Mouse (Mus musculus): ENCODE measurements around the gene Gstm5. TPM values are rescaled to one million over a fixed set of nuclear protein-coding genes. Genes with fewer than 3 reads are reported as not detected.

Gstm5 gene
- total RNA-seq (2021) = 100 to 1,000 TPM; 230 TPM
- long read RNA-seq, experiment 1, transcript Gstm5-201 (8 exons, 945 nt) = major isoform, 55 of 65 reads
- long read RNA-seq, experiment 1, partial matches to known transcripts = 2 of 65 reads
- long read RNA-seq, experiment 1, other reads (novel, unspliced or antisense) = 8 of 65 reads
- long read RNA-seq, experiment 2, transcript Gstm5-201 (8 exons, 945 nt) = major isoform, 50 of 52 reads
- long read RNA-seq, experiment 2, partial matches to known transcripts = 1 of 52 reads
- long read RNA-seq, experiment 2, other reads (novel, unspliced or antisense) = 1 of 52 reads

- H3K27ac ChIP-seq = peak within 1 kb of the TSS; percentile 76
- intact Hi-C loops (cut with DNase I) = no loop called here
These were observed at the start of gene Gstm5 for GRCm38 (mm10) chr3:107895720-107896569. TSS of gene Gstm5 (plus strand) at chr3:107895821.

GRCm38 (mm10) chr3:107846175-107846574, 49.4 kb upstream of the Gstm5 start:
- intact Hi-C loops (cut with DNase I) = no loop called here
- H3K4me3 ChIP-seq = no peak overlapping the region
- no peak for TF ChIP-seq CTCF (IDR thresholded peaks at IDR 0.05)
- H3K27ac ChIP-seq = no peak overlapping the region
- DNase-seq (ENCODE audit: extremely low spot score in 1 of 2, low spot score in 2 of 2) = no peak

More at GRCm38 (mm10) chr3:107895720-107896569, at the start of gene Gstm5:
- peak; percentile 89 to 90 for DNase-seq (ENCODE audit: extremely low spot score in 1 of 2, low spot score in 2 of 2)
- peak within 1 kb of the TSS; percentile 77 for H3K4me3 ChIP-seq
- TF ChIP-seq CTCF (IDR thresholded peaks at IDR 0.05) = no peak

GRCm38 (mm10) chr3:107846835-107847234, 48.8 kb upstream of the Gstm5 start:
- H3K27ac ChIP-seq = no peak overlapping the region
- intact Hi-C loops (cut with DNase I) = no loop called here
- no peak overlapping the region for H3K4me3 ChIP-seq
- no peak for DNase-seq (ENCODE audit: extremely low spot score in 1 of 2, low spot score in 2 of 2)
- TF ChIP-seq CTCF (IDR thresholded peaks at IDR 0.05) = no peak

- Histone ChIP-seq H3K27ac (peak overlapping the region; percentile 50), H3K4me3 (no peak overlapping the region)
- intact Hi-C loops (cut with DNase I) = no loop called here
- DNase-seq (ENCODE audit: extremely low spot score in 1 of 2, low spot score in 2 of 2) = no peak
- TF ChIP-seq CTCF (IDR thresholded peaks at IDR 0.05) = no peak; the same call in 1 of the 2 replicates
These were observed 47.5 kb upstream of the Gstm5 start for GRCm38 (mm10) chr3:107848126-107848525.

- no peak overlapping the region for H3K4me3 ChIP-seq
- TF ChIP-seq CTCF (IDR thresholded peaks at IDR 0.05) = no peak
- no peak overlapping the region for H3K27ac ChIP-seq
- DNase-seq (ENCODE audit: extremely low spot score in 1 of 2, low spot score in 2 of 2) = no peak
- intact Hi-C loops (cut with DNase I) = no loop called here
These were observed 46.5 kb upstream of the Gstm5 start for GRCm38 (mm10) chr3:107849000-107849692.

DNA sequence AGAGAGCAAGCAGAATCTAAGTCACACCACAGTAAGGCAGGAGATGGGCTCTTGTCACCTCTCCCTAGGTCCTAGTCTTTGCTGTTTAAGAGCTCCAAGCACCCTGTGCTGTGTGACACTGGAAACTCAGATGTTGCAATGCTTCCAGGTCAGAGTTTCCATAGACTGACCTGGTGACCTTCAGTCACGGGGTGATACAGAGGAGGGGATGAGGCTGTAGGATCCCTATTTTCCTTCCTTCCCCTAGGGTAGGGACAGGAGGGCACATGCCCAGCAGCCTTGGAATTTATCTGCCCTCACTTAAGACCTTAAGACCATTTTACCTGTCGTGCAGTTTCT, 46.0 kb upstream of the Gstm5 start:
- intact Hi-C loops (cut with DNase I) = no loop called here
- no peak overlapping the region for H3K4me3 ChIP-seq
- no peak for DNase-seq (ENCODE audit: extremely low spot score in 1 of 2, low spot score in 2 of 2)
- no peak overlapping the region for H3K27ac ChIP-seq
- no peak for TF ChIP-seq CTCF (IDR thresholded peaks at IDR 0.05)

GRCm38 (mm10) chr3:107850418-107851031, 45.1 kb upstream of the Gstm5 start:
- no peak overlapping the region for H3K4me3 ChIP-seq
- intact Hi-C loops (cut with DNase I) = no loop called here
- no peak for DNase-seq (ENCODE audit: extremely low spot score in 1 of 2, low spot score in 2 of 2)
- no peak overlapping the region for H3K27ac ChIP-seq
- no peak for TF ChIP-seq CTCF (IDR thresholded peaks at IDR 0.05)

DNA sequence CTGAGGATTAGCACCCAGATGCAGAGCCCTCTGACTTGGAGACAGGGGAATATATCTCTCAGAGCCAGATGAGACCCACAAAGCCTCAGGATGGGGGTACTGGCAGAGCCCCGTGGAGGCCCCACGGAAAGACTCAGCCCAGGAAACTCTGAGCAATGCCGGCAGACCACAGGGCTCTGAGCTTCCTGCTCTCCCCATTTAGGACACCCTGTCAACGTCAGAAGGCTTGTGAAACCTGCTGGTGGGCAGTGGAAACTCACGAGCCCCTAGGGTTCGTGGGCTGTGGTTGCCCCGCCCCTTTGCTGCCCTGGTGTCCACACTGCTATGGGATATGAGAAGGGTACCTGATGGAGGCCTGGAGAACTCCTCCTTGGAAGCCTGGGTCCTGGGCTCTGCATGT, 42.8 kb upstream of the Gstm5 start:
- Histone ChIP-seq H3K4me3 (no peak overlapping the region), H3K27ac (0 out of 2 replicates have a peak overlapping the region, but pooled peaks have one; percentile 13)
- DNase-seq (ENCODE audit: extremely low spot score in 1 of 2, low spot score in 2 of 2) = no peak
- intact Hi-C loops (cut with DNase I) = no loop called here
- no peak for TF ChIP-seq CTCF (IDR thresholded peaks at IDR 0.05)

DNA sequence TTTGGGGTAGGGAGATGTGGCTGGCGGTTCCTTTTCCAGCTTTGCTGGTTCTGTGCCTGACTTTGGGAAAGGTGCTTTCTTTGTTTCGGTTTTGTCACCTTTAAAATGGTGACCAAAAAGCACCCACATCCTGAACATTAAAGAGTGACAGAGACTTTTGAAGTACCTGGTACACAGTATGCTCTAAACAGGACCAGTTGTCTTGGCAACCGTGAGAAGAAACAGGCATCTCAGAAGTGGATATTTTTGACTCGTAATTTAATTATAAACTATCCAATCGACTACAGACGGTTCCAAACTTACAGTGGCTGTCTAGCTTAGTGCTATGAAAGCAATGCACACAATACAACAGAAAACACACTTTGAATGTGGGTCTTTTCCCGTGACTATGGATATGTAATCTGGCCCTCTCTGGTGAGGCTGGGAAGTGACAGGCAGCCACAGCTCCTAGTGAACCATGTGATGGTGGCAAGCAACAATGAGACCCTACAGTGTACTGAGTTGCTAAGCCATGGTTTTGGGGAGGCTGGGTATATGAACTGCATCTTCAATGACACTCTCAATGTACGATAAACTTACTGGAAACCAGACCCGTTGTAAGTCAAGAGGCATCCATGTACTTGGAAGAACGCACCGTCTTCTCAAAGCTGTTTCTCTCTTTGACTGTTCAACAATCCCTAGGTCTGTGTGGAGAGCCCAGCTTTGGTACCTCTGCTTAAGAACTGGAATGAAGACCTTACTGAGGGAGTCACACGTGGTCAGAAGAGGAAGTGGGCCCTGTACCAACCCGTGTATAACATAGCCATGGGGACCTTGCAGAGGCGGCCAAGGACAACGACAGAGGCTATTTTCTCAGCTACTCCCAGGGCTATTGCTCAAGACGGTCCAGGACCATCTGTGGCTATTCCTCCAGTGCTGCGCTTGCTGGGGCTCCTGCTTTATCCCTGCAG, 42.1 kb upstream of the Gstm5 start:
- no peak for DNase-seq (ENCODE audit: extremely low spot score in 1 of 2, low spot score in 2 of 2)
- TF ChIP-seq CTCF (IDR thresholded peaks at IDR 0.05) = peak; percentile 24
- no peak overlapping the region for H3K4me3 ChIP-seq
- intact Hi-C loops (cut with DNase I) = no loop called here
- H3K27ac ChIP-seq = 0 out of 2 replicates have a peak overlapping the region, but pooled peaks have one; percentile 13

DNA sequence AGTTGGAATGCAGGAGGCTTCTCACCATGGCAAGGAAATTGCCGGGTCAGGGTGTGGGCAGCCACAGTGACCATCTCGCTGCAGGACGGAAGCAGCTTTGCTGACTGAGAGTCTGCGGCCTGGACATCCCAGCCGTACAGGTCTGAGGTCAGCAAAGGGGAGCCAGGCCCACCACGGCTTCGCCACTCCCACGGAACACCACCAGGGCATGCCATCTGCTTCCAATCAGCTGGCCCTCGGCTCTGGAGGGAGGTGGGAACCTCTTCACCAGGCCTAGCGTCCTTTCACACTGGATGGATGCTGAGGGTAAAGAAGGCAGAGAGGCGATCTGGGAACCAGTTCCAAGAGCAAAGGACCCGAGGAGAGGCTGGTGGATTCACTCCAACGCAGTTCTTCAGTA, 40.3 kb upstream of the Gstm5 start:
- intact Hi-C loops (cut with DNase I) = no loop called here
- no peak for TF ChIP-seq CTCF (IDR thresholded peaks at IDR 0.05)
- H3K27ac ChIP-seq = no peak overlapping the region
- DNase-seq (ENCODE audit: extremely low spot score in 1 of 2, low spot score in 2 of 2) = no peak
- no peak overlapping the region for H3K4me3 ChIP-seq

- no peak for DNase-seq (ENCODE audit: extremely low spot score in 1 of 2, low spot score in 2 of 2)
- intact Hi-C loops (cut with DNase I) = no loop called here
- no peak for TF ChIP-seq CTCF (IDR thresholded peaks at IDR 0.05)
These were observed 38.0 kb upstream of the Gstm5 start for GRCm38 (mm10) chr3:107857646-107858045.

More at GRCm38 (mm10) chr3:107857646-107858045, 38.0 kb upstream of the Gstm5 start:
- no peak overlapping the region for H3K27ac ChIP-seq
- no peak overlapping the region for H3K4me3 ChIP-seq

Measured in left cerebral cortex, adult 2 months (tissue).